Mouse (Mus musculus): ENCODE results near the gene Slc6a19. TPM values are rescaled to one million over a fixed set of nuclear protein-coding genes. Genes with fewer than 3 reads are reported as not detected.
"Not testable (repeated sequence)": the region's sequence is repeated elsewhere in the genome, so short reads cannot be mapped to it uniquely, and the experiment has no call there.

The Slc6a19 gene
- 0.34 TPM in 1 of 2 replicates, not detected in the other for polyA plus RNA-seq (2016; fragmentation: Nextera tagmentation; extraction: Ambion mirVana)

- DNase-seq (ENCODE audit: low spot score), result no peak
- Histone ChIP-seq H3K36me3 (no peaks in the 10 kb centered on the region), H3K4me3 (no peak within 1 kb of the TSS), H3K27me3 (ENCODE audit: insufficient read depth, poor library complexity, severe bottlenecking) (no peaks in the 10 kb centered on the region), H3K4me1 (replicated peaks) (no peaks in the 10 kb centered on the region), H3K9me3 (no peaks in the 10 kb centered on the region), H3K27ac (no peak within 1 kb of the TSS)
- WGBS, result 90% methylated on average over 7 of the region's 7 CpGs
These were observed at the start of gene Slc6a19 for GRCm38 (mm10) chr13:73704694-73705325. Slc6a19 (minus strand) TSS chr13:73704865.

GRCm38 (mm10) chr13:73751284-73751683, 46.6 kb upstream of the Slc6a19 start:
- Histone ChIP-seq H3K36me3 (no peaks in the 10 kb centered on the region), H3K27ac (no peak overlapping the region), H3K4me1 (replicated peaks) (peaks cover 28% of the 10 kb centered on the region), H3K27me3 (ENCODE audit: insufficient read depth, poor library complexity, severe bottlenecking) (peaks cover 20% of the 10 kb centered on the region), H3K9me3 (no peaks in the 10 kb centered on the region), H3K4me3 (no peak overlapping the region)
- DNase-seq (ENCODE audit: low spot score), result no peak
- 90% methylated on average over 3 of the region's 3 CpGs for WGBS

- peaks cover 20% of the 10 kb centered on the region for H3K27me3 ChIP-seq (ENCODE audit: insufficient read depth, poor library complexity, severe bottlenecking)
- H3K4me3 ChIP-seq, result no peak overlapping the region
- H3K9me3 ChIP-seq, result no peaks in the 10 kb centered on the region
- H3K4me1 ChIP-seq (replicated peaks), result peaks cover 30% of the 10 kb centered on the region
- H3K36me3 ChIP-seq, result no peaks in the 10 kb centered on the region
- H3K27ac ChIP-seq, result no peak overlapping the region
- 71% methylated on average over 6 of the region's 6 CpGs for WGBS
- no peak for DNase-seq (ENCODE audit: low spot score)
These were observed 45.8 kb upstream of the Slc6a19 start for GRCm38 (mm10) chr13:73750435-73750834.

GRCm38 (mm10) chr13:73748663-73749440, 44.2 kb upstream of the Slc6a19 start:
- Histone ChIP-seq H3K27ac (peak overlapping the region; percentile 50; the same call in 1 of the 2 replicates), H3K9me3 (no peaks in the 10 kb centered on the region), H3K27me3 (ENCODE audit: insufficient read depth, poor library complexity, severe bottlenecking) (peaks cover 24% of the 10 kb centered on the region), H3K36me3 (no peaks in the 10 kb centered on the region), H3K4me3 (no peak overlapping the region), H3K4me1 (replicated peaks) (peaks cover 45% of the 10 kb centered on the region)
- no peak for DNase-seq (ENCODE audit: low spot score)
- WGBS, result 36% methylated on average over 15 of the region's 15 CpGs

- peak overlapping the region; percentile 36; the same call in 1 of the 2 replicates for H3K27ac ChIP-seq
- no peaks in the 10 kb centered on the region for H3K9me3 ChIP-seq
- DNase-seq (ENCODE audit: low spot score), result no peak
- H3K4me3 ChIP-seq, result no peak overlapping the region
- WGBS, result 75% methylated on average over 3 of the region's 3 CpGs
- no peaks in the 10 kb centered on the region for H3K36me3 ChIP-seq
- H3K4me1 ChIP-seq (replicated peaks), result peaks cover 35% of the 10 kb centered on the region
- H3K27me3 ChIP-seq (ENCODE audit: insufficient read depth, poor library complexity, severe bottlenecking), result peaks cover 12% of the 10 kb centered on the region; the same call in 1 of the 2 replicates
These were observed 39.0 kb upstream of the Slc6a19 start for GRCm38 (mm10) chr13:73743662-73744061.

- H3K4me1 ChIP-seq (replicated peaks), result peaks cover 30% of the 10 kb centered on the region
- no peaks in the 10 kb centered on the region for H3K9me3 ChIP-seq
- 0 out of 2 replicates have a peak, but pooled peaks cover 7% of the 10 kb centered on the region for H3K27me3 ChIP-seq (ENCODE audit: insufficient read depth, poor library complexity, severe bottlenecking)
- H3K36me3 ChIP-seq, result no peaks in the 10 kb centered on the region
- 47% methylated on average over 4 of the region's 4 CpGs for WGBS
- peak overlapping the region; percentile 36; the same call in 1 of the 2 replicates for H3K27ac ChIP-seq
- no peak for DNase-seq (ENCODE audit: low spot score)
- no peak overlapping the region for H3K4me3 ChIP-seq
These were observed 38.3 kb upstream of the Slc6a19 start for GRCm38 (mm10) chr13:73742944-73743343.

GRCm38 (mm10) chr13:73740399-73740944, 35.8 kb upstream of the Slc6a19 start:
- peaks cover 12% of the 10 kb centered on the region; the same call in 1 of the 2 replicates for H3K27me3 ChIP-seq (ENCODE audit: insufficient read depth, poor library complexity, severe bottlenecking)
- not testable (repeated sequence) for H3K4me3 ChIP-seq; DNase-seq (ENCODE audit: low spot score); H3K9me3 ChIP-seq; H3K27ac ChIP-seq; H3K36me3 ChIP-seq
- WGBS, result 63% methylated on average over 2 of the region's 2 CpGs
- H3K4me1 ChIP-seq (replicated peaks), result peaks cover 28% of the 10 kb centered on the region

GRCm38 (mm10) chr13:73736943-73737342, 32.3 kb upstream of the Slc6a19 start:
- DNase-seq (ENCODE audit: low spot score), result no peak
- H3K4me1 ChIP-seq (replicated peaks), result peaks cover 14% of the 10 kb centered on the region
- H3K27ac ChIP-seq, result no peak overlapping the region
- no peak overlapping the region for H3K4me3 ChIP-seq
- 81% methylated on average over 3 of the region's 3 CpGs for WGBS
- peaks cover 38% of the 10 kb centered on the region for H3K27me3 ChIP-seq (ENCODE audit: insufficient read depth, poor library complexity, severe bottlenecking)
- no peaks in the 10 kb centered on the region for H3K9me3 ChIP-seq
- H3K36me3 ChIP-seq, result no peaks in the 10 kb centered on the region

- no peak overlapping the region for H3K4me3 ChIP-seq
- H3K4me1 ChIP-seq (replicated peaks), result peaks cover 15% of the 10 kb centered on the region
- DNase-seq (ENCODE audit: low spot score), result no peak
- H3K27ac ChIP-seq, result no peak overlapping the region
- 82% methylated on average over 2 of the region's 2 CpGs for WGBS
- no peaks in the 10 kb centered on the region for H3K36me3 ChIP-seq
- no peaks in the 10 kb centered on the region for H3K9me3 ChIP-seq
- H3K27me3 ChIP-seq (ENCODE audit: insufficient read depth, poor library complexity, severe bottlenecking), result peaks cover 49% of the 10 kb centered on the region
These were observed 31.3 kb upstream of the Slc6a19 start for GRCm38 (mm10) chr13:73735928-73736327.

GRCm38 (mm10) chr13:73735270-73735669, 30.6 kb upstream of the Slc6a19 start:
- no peaks in the 10 kb centered on the region for H3K9me3 ChIP-seq
- H3K4me3 ChIP-seq, result no peak overlapping the region
- no peak overlapping the region for H3K27ac ChIP-seq
- WGBS, result 82% methylated on average over 8 of the region's 8 CpGs
- DNase-seq (ENCODE audit: low spot score), result no peak
- H3K36me3 ChIP-seq, result no peaks in the 10 kb centered on the region
- H3K27me3 ChIP-seq (ENCODE audit: insufficient read depth, poor library complexity, severe bottlenecking), result peaks cover 52% of the 10 kb centered on the region
- H3K4me1 ChIP-seq (replicated peaks), result peaks cover 15% of the 10 kb centered on the region

GRCm38 (mm10) chr13:73734379-73734778, 29.7 kb upstream of the Slc6a19 start:
- no peaks in the 10 kb centered on the region for H3K9me3 ChIP-seq
- H3K4me3 ChIP-seq, result no peak overlapping the region
- DNase-seq (ENCODE audit: low spot score), result no peak
- peaks cover 52% of the 10 kb centered on the region for H3K27me3 ChIP-seq (ENCODE audit: insufficient read depth, poor library complexity, severe bottlenecking)
- H3K36me3 ChIP-seq, result no peaks in the 10 kb centered on the region
- WGBS, result 88% methylated on average over 1 of the region's 1 CpGs
- no peak overlapping the region for H3K27ac ChIP-seq
- H3K4me1 ChIP-seq (replicated peaks), result peaks cover 15% of the 10 kb centered on the region

GRCm38 (mm10) chr13:73732742-73733700, 28.4 kb upstream of the Slc6a19 start, which contains the start of gene Slc12a7:
Slc12a7 (plus strand) TSS chr13:73733094.
- Histone ChIP-seq H3K4me1 (replicated peaks) (peaks cover 15% of the 10 kb centered on the region), H3K27me3 (ENCODE audit: insufficient read depth, poor library complexity, severe bottlenecking) (peaks cover 52% of the 10 kb centered on the region), H3K4me3 (peak within 1 kb of the TSS; percentile 55), H3K27ac (peak within 1 kb of the TSS; percentile 72), H3K36me3 (no peaks in the 10 kb centered on the region), H3K9me3 (no peaks in the 10 kb centered on the region)
- WGBS, result 5% methylated on average over 48 of the region's 48 CpGs
- peak; percentile 65 for DNase-seq (ENCODE audit: low spot score)

All from hindbrain, embryonic 10.5 days (tissue).